Mouse (Mus musculus) erythroid progenitor cell, adult 5-6 weeks (primary cell): ENCODE measurements around the gene Tctex1d4. TPM values are rescaled to one million over a fixed set of nuclear protein-coding genes. Genes with fewer than 3 reads are reported as not detected.

Experiments
- ATAC-seq: replicated peaks from 2 replicates; pipeline ENCODE4 v1.8.0; 2016; ENCODE audit warnings: moderate number of reproducible peaks, mild to moderate bottlenecking, moderate TSS enrichment, inconsistent platforms; ENCODE audit not compliant: poor library complexity, low FRiP score, severe bottlenecking
- total RNA-seq, 2 experiments: library from RNA; stranded (forward) in 1 of 2; stranded (reverse) in 1 of 2; fragments of 150-400 nt in 1 of 2; fragments of 186-747, 209-891 nt in 1 of 2; gene quantifications; 2 replicates each; pipeline versions ENCODE4 v1.2.3 to v1.2.4; 2015 to 2017; ENCODE audit warnings: low replicate concordance in 2 of 2

Gene Tctex1d4
- total RNA-seq, 2 experiments from 2014 or later: not detected

GRCm38 (mm10) chr4:117117931-117118330, 8.7 kb upstream of the Tctex1d4 start:
- ATAC-seq: no peak

GRCm38 (mm10) chr4:117119636-117120035, 7.0 kb upstream of the Tctex1d4 start:
- ATAC-seq: no peak

DNA sequence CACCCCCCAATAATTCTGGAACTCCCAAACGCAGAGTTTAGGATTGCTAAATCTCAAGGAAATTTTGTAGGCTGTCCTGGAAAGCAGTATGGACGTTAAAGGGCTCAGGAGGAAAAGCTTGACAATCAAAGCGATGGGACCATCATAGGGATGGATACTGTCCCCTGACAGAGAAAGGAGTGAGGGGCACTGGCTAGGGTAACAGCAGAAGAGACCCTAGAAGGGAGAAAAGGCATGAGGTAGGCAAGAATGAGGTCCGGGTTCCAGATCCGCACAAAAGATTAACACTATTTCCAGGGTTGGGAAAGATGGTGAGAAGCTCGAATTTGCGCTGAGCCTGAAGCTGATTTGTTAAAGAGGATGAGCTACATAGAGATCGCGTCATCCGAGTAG, 6.5 kb upstream of the Tctex1d4 start:
- no peak for ATAC-seq

DNA sequence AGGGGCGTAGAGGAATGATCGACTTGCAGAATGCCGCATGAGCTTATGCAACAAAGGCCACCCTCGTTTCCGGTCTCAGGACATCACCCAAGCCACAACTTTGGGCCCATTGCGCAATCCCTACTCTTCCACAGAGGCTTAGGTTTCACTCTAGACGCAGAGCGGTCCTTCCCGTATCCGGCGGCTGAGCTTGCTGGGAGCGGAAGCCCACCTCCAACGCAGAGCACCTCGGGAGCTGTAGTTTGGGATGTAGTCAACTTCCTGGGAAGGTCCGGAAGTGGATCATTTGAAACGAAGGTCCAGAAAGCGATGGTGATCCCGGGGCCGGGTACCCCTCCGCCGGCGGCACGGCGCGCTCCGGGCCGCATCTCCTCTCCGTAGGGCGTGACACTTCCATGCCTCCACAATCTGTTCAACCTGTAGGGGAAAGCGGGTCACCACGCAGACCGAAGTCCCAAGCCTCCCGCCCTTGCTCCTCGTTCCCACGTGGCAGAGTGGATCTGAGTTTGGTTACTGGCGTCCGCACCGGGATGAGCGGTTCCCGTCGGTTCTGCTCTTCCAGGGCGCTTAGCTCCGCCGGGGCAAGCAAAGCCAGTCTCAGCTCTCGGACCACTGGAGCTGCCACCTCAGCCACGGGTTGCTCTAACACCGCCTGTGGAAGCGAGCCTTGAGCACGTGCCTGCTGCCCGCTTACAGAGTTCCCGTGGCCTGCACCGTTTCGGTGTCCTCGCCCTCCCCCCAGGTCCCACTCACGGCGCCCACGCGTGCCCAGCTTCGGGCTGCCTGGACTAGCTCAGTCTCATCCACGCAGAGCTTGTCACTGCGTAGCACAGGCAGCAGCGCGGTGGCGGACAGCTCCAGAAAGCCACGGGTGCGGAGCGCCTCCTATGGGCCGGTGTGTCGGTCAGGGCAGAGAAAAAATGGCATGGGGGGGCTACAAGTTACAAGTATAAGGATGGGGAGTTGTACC, 5.9 kb upstream of the Tctex1d4 start:
- peak; percentile 82 for ATAC-seq

GRCm38 (mm10) chr4:117122209-117122608, 4.4 kb upstream of the Tctex1d4 start:
- ATAC-seq: no peak

DNA sequence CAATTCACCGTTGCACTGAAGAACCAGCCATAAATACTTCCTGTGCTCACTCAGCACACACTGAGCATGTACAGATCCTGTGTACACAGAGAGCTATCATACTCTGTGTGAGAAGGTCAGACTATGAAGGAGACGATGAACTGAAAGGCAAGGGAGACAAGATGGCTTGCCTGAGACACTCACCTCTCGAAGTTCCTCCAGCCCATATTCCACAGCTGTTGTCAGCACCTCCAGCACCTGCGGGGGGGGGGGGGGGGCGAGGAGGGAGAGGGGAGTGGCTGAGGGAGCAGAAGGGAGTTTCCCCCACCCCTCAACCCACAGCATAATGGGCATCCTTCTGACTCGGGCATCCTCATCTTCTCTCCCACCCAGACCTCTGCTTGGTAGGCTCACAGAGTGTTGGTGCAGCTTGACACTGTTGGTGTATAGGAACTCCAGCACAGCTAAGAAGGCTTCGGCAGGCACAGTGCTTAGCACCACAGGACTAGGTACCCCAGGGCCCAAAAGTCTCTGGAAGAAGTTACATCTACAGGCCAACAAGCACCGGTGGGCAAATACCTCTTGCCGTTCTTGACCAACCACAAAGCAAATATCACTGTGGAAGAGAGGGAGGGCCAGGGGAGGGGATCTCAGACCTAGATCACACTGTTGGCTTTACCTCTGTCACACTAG, 2.9 kb upstream of the Tctex1d4 start:
- ATAC-seq: no peak

- no peak for ATAC-seq
Observed at GRCm38 (mm10) chr4:117124218-117124517, 2.4 kb upstream of the Tctex1d4 start.

DNA sequence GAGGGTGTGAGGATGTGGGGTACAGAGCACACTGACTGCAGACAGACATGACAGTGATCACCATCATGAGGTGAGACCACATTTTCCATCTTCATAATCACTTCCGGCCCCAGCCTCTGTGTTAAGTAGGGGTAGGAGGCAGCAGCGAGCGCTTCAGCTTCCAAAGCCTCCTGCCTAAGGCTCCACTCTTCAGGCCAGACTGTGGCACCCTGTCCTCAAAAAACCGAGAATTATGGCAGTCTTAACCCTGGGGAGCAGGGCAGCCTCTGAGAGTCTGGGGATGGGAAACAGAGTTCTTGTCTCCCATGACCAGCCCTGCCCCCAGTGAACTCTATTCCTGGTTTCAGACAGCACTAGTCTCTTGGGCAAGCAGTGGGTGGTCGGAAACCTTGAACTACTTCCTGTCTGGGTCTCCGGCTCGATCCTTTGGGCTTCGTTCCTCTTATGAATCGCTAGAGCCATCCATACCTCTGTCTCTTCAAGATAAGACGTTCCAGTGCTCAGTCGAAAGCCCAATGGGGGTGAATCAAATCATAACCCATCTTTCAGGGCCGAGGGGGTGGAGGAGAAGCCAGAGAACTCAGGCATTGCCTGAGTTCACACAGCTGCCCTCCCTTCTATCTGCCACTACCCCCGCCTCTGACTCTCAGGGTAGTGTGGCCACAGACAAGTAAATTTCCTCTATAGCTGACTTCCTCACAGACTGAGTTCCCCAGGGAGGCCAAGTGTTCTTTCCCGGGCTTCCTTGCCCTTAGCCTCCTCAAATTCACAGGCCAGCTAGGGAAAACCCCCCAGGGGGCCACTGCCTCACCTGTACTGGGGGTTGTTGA, 1.9 kb upstream of the Tctex1d4 start:
- no peak for ATAC-seq

DNA sequence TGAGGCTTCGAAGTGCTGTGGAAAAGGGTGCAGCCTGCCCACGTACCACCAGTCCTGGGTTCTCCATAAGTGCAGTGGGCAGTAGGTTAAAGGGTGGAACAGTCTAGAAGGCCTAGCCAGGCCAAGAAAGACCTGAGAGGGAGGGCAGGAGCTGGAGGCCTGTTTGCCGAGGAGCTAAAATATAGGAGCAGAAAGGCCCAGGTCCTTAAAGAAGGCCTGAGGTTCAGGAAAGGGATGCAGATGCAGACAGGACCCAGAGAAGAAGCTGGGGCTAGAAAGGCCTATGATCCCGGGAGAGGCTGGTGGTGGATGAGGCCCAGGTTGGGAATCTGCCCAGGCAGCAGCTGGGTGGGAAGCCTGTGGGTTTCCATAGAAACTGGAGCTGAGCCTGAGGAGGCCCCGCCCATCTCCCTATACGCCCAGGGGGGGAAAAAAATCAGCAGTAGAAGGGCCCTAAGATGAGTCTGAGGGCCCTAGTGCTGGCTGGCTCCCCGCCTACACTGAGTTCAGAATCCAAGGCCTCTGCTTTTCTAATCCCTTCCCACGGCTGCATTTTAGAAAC, 1.2 kb upstream of the Tctex1d4 start, which contains the start of gene Btbd19:
TSS of gene Btbd19 (minus strand) at position 378 of the 562 bp plus-strand sequence.
- no peak for ATAC-seq

GRCm38 (mm10) chr4:117125910-117126674, 502 bp upstream of the Tctex1d4 start:
- ATAC-seq: no peak

DNA sequence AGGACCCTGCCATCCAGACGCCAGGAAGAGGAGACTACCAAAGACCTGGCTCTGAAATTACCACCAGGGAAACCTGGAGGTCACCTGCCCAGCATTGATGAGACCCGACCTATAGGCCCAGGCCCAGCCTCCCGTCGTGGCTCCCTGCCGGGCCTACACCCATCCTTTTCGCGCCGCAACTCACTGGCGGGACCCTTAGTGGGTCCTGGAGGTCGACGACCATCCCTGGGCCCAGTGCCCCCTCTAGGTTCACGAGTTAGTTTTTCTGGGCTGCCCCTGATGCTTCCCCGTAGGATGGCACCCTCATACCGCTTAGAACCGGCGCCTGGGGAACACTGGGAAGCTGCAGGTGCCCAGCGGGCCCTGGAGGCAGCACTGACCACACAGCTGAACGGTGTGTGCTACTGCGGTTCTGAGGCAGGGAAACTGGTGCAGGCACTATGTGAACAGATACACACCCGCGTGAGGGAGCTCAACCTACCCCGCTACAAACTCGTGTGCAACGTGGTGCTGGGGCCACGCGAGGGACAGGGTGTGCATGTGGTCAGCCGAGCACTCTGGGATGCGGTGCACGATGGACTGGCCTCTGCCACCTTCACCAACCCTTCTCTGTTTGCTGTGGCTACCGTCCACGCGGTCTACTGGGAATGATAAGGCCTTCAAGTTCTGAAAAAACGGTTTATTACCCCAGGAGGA, 1.5 kb downstream of the Tctex1d4 start:
- ATAC-seq: no peak

DNA sequence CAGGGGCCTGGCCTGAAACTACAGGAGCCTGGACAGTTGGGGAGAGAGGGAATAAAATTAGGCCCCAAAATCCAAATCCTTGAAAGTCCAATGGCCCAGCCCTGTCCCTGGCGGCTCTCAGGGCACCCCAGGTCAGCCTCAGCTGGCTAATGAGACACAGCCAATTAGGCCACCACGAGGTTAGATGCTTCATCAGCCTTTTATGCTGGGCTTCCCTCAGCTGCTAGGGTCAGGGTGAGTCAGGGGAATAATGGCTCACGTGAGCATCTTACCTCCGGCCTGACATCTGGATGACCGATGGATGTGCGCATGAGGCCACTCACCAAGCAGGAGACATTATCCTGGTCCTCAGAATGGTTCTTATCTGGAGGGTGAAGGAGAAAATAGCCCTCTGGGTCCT, 4.2 kb downstream of the Tctex1d4 start:
- no peak for ATAC-seq

DNA sequence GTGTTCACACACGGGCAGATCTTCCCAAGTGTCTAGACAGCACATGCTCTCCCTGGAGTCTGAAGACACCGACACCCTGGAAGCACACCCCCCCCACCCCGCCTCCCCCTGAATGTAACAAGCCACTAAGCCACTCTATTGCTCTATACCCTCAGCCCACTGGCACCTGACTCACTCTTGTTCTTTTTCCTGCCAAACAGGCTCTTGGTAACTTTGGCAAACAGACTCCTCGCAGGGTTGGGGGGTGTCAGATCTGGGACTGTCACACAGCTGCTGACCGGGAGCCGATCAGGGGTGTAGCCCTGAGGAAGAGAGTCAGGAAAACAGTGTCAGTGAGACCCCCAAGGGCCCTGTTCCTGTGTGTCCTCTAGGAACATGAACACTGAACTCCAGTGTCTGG, 4.6 kb downstream of the Tctex1d4 start:
- ATAC-seq: no peak

- ATAC-seq: no peak
Observed at GRCm38 (mm10) chr4:117131890-117132793, 5.5 kb downstream of the Tctex1d4 start.

DNA sequence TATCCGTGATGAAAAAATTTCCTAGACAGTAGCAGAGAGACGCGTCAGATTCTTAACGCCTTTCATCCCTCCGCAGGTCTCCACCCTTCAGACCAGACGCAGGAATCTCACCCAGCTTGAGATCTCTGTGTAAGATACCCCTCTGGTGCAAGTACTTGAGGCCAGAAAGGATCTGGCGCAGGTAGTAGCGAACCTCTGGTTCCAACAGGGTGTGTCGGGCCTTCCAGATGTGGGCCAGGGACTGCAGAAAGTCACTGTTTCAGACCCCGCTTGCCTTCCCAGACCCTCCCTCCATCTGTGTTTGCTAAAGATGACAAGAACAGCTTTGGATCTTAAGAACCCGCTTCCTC, 6.2 kb downstream of the Tctex1d4 start:
- ATAC-seq: no peak

GRCm38 (mm10) chr4:117133366-117133796, 6.8 kb downstream of the Tctex1d4 start:
- ATAC-seq: no peak

DNA sequence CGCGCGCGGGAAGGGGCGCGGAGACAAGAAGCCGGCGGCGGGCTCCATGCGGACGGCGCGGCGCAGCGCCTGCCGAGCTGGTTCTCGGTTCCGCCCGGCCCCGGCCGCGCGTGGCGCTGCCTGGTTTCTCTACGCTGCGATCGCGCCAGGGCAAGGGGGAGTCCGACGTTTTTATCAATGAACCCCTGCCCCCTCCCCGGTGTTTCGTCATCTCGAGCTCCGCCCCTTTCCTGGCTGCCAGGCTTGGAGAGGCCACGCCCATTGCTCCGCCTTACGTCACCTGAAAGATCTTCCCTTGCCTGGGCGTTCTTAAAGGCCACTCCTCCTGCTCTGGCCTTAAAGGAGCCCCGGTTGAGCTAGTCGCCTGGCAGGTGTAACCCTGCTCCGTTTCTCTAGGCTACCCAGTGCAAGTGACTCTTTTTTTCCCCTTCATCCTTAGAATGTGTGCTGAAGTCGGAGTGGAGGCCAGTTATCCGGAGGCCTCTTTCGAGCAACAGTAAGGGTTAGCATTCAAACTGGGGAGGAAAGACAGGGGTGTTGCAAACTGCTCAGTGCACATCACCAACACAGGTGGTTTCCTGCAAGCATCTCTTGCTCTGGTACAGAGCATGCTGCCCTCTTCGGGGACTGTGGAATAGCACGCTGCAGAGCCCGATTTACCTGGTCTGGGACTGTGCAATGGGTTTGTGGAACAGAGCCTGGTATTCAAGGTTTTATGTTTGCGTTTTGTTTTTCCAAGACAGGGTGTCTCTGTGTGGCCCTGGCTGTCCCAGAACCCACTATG, 7.4 kb downstream of the Tctex1d4 start, which contains the start of gene Plk3:
TSS of gene Plk3 (minus strand) at position 147 of the 784 bp plus-strand sequence.
- peak; percentile 92 for ATAC-seq
